Mouse (Mus musculus): ENCODE data around the gene Frmd5.

DNA sequence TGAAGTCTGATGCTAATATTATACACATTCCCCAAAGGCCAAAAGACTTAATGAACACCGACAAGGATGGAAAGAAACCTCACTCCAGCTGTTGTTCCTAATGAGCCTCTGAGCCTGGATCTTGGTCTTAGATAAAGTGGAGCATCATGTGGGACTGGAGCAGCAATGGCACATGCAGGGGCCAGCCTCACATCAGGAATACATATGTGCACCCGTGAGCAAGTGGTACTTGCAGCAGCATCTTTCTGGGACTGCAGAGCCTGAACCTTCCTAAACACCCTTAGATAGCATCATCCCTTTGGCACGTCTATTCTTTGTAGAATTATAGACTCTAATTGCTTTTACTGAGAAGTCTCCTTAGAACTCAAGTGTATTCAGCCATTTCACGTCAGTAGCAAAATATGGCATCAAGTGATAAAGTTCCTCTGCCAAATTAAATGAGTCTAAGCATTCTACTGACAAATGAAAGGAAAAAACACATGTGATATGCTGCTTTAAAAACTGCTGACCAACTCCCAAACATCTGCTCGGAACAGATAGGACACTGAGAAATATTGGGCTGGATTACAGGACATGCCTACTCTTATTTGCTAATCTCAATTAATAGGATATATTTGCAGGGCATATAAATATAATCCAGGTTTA, 148.6 kb downstream of the Frmd5 start:
- TF ChIP-seq POLR2A (IDR thresholded peaks at IDR 0.05; ENCODE audit: borderline replicate concordance, low read depth, low read length) (no peak), CTCF (IDR thresholded peaks at IDR 0.05; ENCODE audit: low read depth, low read length) (no peak)

All from bone marrow macrophage, adult 2 months (primary cell).